Mouse (Mus musculus) kidney, embryonic 16.5 days (tissue): ENCODE measurements around the gene Abca5. TPM values are rescaled to one million over a fixed set of nuclear protein-coding genes. Genes with fewer than 3 reads are reported as not detected.
"Not testable (repeated sequence)": the region's sequence is repeated elsewhere in the genome, so short reads cannot be mapped to it uniquely, and the experiment has no call there.

Source experiments
- ATAC-seq: fragments of 200-750 bp; cut with Nextera tagmentation; 2 replicates; pipeline ENCODE4 v1.8.0; 2017; ENCODE audit warnings: moderate TSS enrichment; ENCODE audit not compliant: low FRiP score, low TSS enrichment
- H3K27ac ChIP-seq: fragments of 300-500 bp; sonication (generic); 2 replicates; pipeline ENCODE4 v1.5.1; 2014; ENCODE audit warnings: low read length
- H3K27me3 ChIP-seq: fragments of 300-500 bp; sonication (generic); 2 replicates; pipeline ENCODE4 v1.6.1; 2014; ENCODE audit warnings: low read length, control low read depth, mixed read lengths; ENCODE audit not compliant: insufficient read depth
- H3K36me3 ChIP-seq: fragments of 300-500 bp; sonication (generic); 2 replicates; pipeline ENCODE4 v1.6.1; 2014; ENCODE audit warnings: low read length, control low read depth, mixed read lengths; ENCODE audit not compliant: insufficient read depth
- H3K4me1 ChIP-seq: fragments of 300-500 bp; sonication (generic); 2 replicates; pipeline ENCODE4 v1.6.1; 2014; ENCODE audit warnings: low read length, control low read depth, mixed read lengths; ENCODE audit not compliant: insufficient read depth
- H3K4me2 ChIP-seq: fragments of 300-500 bp; sonication (generic); replicated peaks from 2 replicates; pipeline ENCODE4 v1.6.1; 2014; ENCODE audit warnings: low read depth, low read length
- H3K4me3 ChIP-seq: fragments of 300-500 bp; sonication (generic); 2 replicates; pipeline ENCODE4 v1.5.1; 2014; ENCODE audit warnings: mild to moderate bottlenecking, low read length
- H3K9ac ChIP-seq: fragments of 300-500 bp; sonication (generic); replicated peaks from 2 replicates; pipeline ENCODE4 v1.6.1; 2014; ENCODE audit warnings: low read length
- H3K9me3 ChIP-seq: fragments of 300-500 bp; sonication (generic); 2 replicates; pipeline ENCODE4 v1.6.1; 2016; ENCODE audit warnings: low read length, control low read depth
- WGBS: fragments of 180-500 bp; shearing (Covaris S2); extraction: QIAGEN DNeasy Blood & Tissue Kit; methylation state at CpG from one replicate; pipeline ENCODE4 v1.1.7; 2014; 5-methylcytosine and 5-hydroxymethylcytosine counted together
- polyA plus RNA-seq: library from polyadenylated mRNA; unstranded; fragments of >200 nt; fragmentation: Nextera tagmentation; extraction: Ambion mirVana; gene quantifications from 2 replicates; pipeline ENCODE4 v1.2.1, GENCODE M21; 2015

Abca5 gene
- polyA plus RNA-seq, 1 experiment from 2014 or later = 3.3 TPM

GRCm38 (mm10) chr11:110366902-110367301 lies 29.4 kb upstream of the Abca5 start:
- Histone ChIP-seq H3K9me3 (peaks cover 3% of the 10 kb centered on the region), H3K9ac (no peak overlapping the region), H3K27ac (no peak overlapping the region), H3K4me2 (no peak overlapping the region), H3K27me3 (no peaks in the 10 kb centered on the region), H3K36me3 (no peaks in the 10 kb centered on the region), H3K4me1 (0 out of 2 replicates have a peak, but pooled peaks cover 7% of the 10 kb centered on the region), H3K4me3 (no peak overlapping the region)
- 79% methylated on average over 3 of the region's 3 CpGs for WGBS
- no peak for ATAC-seq

GRCm38 (mm10) chr11:110365016-110365415 lies 27.5 kb upstream of the Abca5 start:
- WGBS = 77% methylated on average over 3 of the region's 3 CpGs
- Histone ChIP-seq H3K4me1 (0 out of 2 replicates have a peak, but pooled peaks cover 7% of the 10 kb centered on the region), H3K9ac (no peak overlapping the region), H3K4me3 (no peak overlapping the region), H3K27ac (no peak overlapping the region), H3K9me3 (peaks cover 3% of the 10 kb centered on the region), H3K27me3 (no peaks in the 10 kb centered on the region), H3K36me3 (no peaks in the 10 kb centered on the region), H3K4me2 (no peak overlapping the region)
- no peak for ATAC-seq

GRCm38 (mm10) chr11:110357756-110358551 lies 20.4 kb upstream of the Abca5 start:
- no peaks in the 10 kb centered on the region for H3K36me3 ChIP-seq
- 69% methylated on average over 16 of the region's 16 CpGs for WGBS
- H3K9me3 ChIP-seq = no peaks in the 10 kb centered on the region
- no peaks in the 10 kb centered on the region for H3K27me3 ChIP-seq
- H3K4me3 ChIP-seq = no peak overlapping the region
- no peaks in the 10 kb centered on the region for H3K4me1 ChIP-seq
- no peak overlapping the region for H3K9ac ChIP-seq
- ATAC-seq = no peak
- no peak overlapping the region for H3K27ac ChIP-seq
- no peak overlapping the region for H3K4me2 ChIP-seq

DNA sequence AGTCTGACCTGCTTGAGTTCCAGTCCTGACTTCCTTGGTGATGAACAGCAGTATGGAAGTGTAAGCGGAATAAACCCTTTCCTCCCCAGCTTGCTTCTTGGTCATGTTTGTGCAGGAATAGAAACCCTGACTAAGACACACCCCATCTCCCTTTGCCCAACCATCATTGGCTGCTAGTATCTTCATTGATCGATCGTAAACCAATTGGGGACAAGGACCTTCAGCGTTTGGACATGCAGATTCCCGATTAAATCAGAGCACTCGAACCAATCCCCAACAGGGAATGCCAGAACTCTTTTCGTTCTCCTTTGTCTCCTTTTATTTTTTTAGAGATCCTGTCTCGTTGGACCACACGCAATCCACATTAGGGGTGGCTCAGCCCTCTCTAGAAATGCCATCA lies 17.6 kb upstream of the Abca5 start:
- not testable (repeated sequence) for H3K4me3 ChIP-seq, H3K9ac ChIP-seq, H3K9me3 ChIP-seq, H3K27ac ChIP-seq, H3K4me1 ChIP-seq, H3K4me2 ChIP-seq, H3K36me3 ChIP-seq, ATAC-seq, H3K27me3 ChIP-seq
- WGBS = 82% methylated on average over 9 of the region's 9 CpGs

GRCm38 (mm10) chr11:110354261-110354660 lies 16.7 kb upstream of the Abca5 start:
- Histone ChIP-seq H3K9ac (no peak overlapping the region), H3K27me3 (no peaks in the 10 kb centered on the region), H3K36me3 (no peaks in the 10 kb centered on the region), H3K4me2 (no peak overlapping the region), H3K27ac (no peak overlapping the region), H3K4me1 (no peaks in the 10 kb centered on the region), H3K4me3 (no peak overlapping the region), H3K9me3 (no peaks in the 10 kb centered on the region)
- ATAC-seq = no peak
- WGBS = 56% methylated on average over 9 of the region's 9 CpGs

GRCm38 (mm10) chr11:110348170-110348569 lies 10.7 kb upstream of the Abca5 start:
- H3K9me3 ChIP-seq = no peaks in the 10 kb centered on the region
- no peaks in the 10 kb centered on the region for H3K36me3 ChIP-seq
- H3K27me3 ChIP-seq = no peaks in the 10 kb centered on the region
- H3K4me2 ChIP-seq = no peak overlapping the region
- H3K4me3 ChIP-seq = no peak overlapping the region
- no peak overlapping the region for H3K9ac ChIP-seq
- H3K27ac ChIP-seq = no peak overlapping the region
- H3K4me1 ChIP-seq = no peaks in the 10 kb centered on the region
- no peak for ATAC-seq
- 72% methylated on average over 2 of the region's 2 CpGs for WGBS

GRCm38 (mm10) chr11:110347768-110348167 lies 10.3 kb upstream of the Abca5 start:
- no peaks in the 10 kb centered on the region for H3K9me3 ChIP-seq
- H3K9ac ChIP-seq = no peak overlapping the region
- no peak for ATAC-seq
- no peak overlapping the region for H3K27ac ChIP-seq
- H3K36me3 ChIP-seq = no peaks in the 10 kb centered on the region
- no peak overlapping the region for H3K4me3 ChIP-seq
- H3K27me3 ChIP-seq = no peaks in the 10 kb centered on the region
- no peak overlapping the region for H3K4me2 ChIP-seq
- H3K4me1 ChIP-seq = no peaks in the 10 kb centered on the region
- 61% methylated on average over 6 of the region's 6 CpGs for WGBS

- peaks cover 5% of the 10 kb centered on the region; the same call in 1 of the 2 replicates for H3K27me3 ChIP-seq
- H3K4me1 ChIP-seq = peaks cover 4% of the 10 kb centered on the region; the same call in 1 of the 2 replicates
- H3K9me3 ChIP-seq = no peaks in the 10 kb centered on the region
- peak overlapping the region; percentile 85 for H3K4me3 ChIP-seq
- H3K9ac ChIP-seq = peak overlapping the region; percentile 78
- WGBS = under 1% methylated on average over 18 of the region's 18 CpGs
- ATAC-seq = peak; percentile 16; the same call in 1 of the 2 replicates
- H3K4me2 ChIP-seq = peak overlapping the region; percentile 86
- H3K36me3 ChIP-seq = no peaks in the 10 kb centered on the region
- H3K27ac ChIP-seq = no peak overlapping the region
These were observed 665 bp downstream of the Abca5 start for GRCm38 (mm10) chr11:110336814-110337288.

DNA sequence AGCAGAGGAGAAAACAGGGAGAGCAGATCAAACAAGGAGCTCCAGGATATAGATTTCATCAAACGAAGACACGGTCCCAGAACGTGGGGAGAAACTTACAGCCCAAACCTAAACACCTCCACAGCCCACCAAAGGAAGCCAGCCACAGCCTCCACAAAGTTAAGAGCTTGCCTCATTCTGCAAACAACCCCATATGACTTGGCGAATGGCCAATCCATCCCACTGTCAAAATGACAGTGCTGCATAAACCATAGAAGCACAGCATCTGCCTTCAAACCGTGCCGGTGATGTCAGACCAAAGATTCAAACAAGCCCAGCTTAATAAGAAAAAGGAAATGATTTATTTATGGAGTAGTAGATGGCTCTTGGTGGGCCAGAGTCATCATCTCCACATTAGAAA lies 7.4 kb downstream of the Abca5 start:
- no peak overlapping the region for H3K9ac ChIP-seq
- H3K4me1 ChIP-seq = peaks cover 4% of the 10 kb centered on the region; the same call in 1 of the 2 replicates
- ATAC-seq = no peak
- no peaks in the 10 kb centered on the region for H3K36me3 ChIP-seq
- H3K27ac ChIP-seq = no peak overlapping the region
- H3K4me2 ChIP-seq = no peak overlapping the region
- H3K9me3 ChIP-seq = no peaks in the 10 kb centered on the region
- no peak overlapping the region for H3K4me3 ChIP-seq
- WGBS = 63% methylated on average over 6 of the region's 6 CpGs
- H3K27me3 ChIP-seq = no peaks in the 10 kb centered on the region

- WGBS = 86% methylated on average over 8 of the region's 8 CpGs
These were observed 15.2 kb downstream of the Abca5 start for GRCm38 (mm10) chr11:110322266-110322665.

More at GRCm38 (mm10) chr11:110322266-110322665, 15.2 kb downstream of the Abca5 start:
- Histone ChIP-seq H3K27me3 (no peaks in the 10 kb centered on the region), H3K4me2 (no peak overlapping the region), H3K9me3 (no peaks in the 10 kb centered on the region), H3K4me1 (no peaks in the 10 kb centered on the region), H3K36me3 (no peaks in the 10 kb centered on the region), H3K9ac (no peak overlapping the region), H3K4me3 (no peak overlapping the region), H3K27ac (no peak overlapping the region)
- ATAC-seq = no peak
